Mouse (Mus musculus) heart, postnatal 10 days (tissue): ENCODE results near the gene Elane. TPM values are rescaled to one million over a fixed set of nuclear protein-coding genes. Genes with fewer than 3 reads are reported as not detected.

ENCODE experiments used
- DNase-seq, 2 experiments: peaks; one replicate each; pipeline ENCODE4 v3.0.0; 2021
- intact Hi-C: fragments of 180-260 bp; cut with DNase I; formaldehyde crosslinking; loops from one replicate; pipeline ENCODE4 v1.15.1; 2025
- total RNA-seq, 2 experiments: library from RNA; stranded (reverse); gene quantifications; 2 replicates each; pipeline ENCODE4 v1.2.3; 2021

Gene Elane
- total RNA-seq, 2 experiments from 2014 or later: not detected

- no peak for DNase-seq
- intact Hi-C loops: loop anchor here (5.0 kb wide), 1 partner anchor 285 kb away; the partner anchor contains the start of gene Cbarp
These were observed 29.2 kb upstream of the Elane start for GRCm38 (mm10) chr10:79856704-79857451.

- DNase-seq: peak; percentile 77 to 81
- intact Hi-C loops: loop anchor here (5.0 kb wide), 1 partner anchor 285 kb away; the partner anchor contains the start of gene Cbarp
These were observed 28.6 kb upstream of the Elane start for GRCm38 (mm10) chr10:79857452-79857811.

GRCm38 (mm10) chr10:79857894-79858293, 28.2 kb upstream of the Elane start:
- intact Hi-C loops: loop anchor here (5.0 kb wide), 1 partner anchor 284 kb away; the partner anchor contains the start of gene Cbarp

DNA sequence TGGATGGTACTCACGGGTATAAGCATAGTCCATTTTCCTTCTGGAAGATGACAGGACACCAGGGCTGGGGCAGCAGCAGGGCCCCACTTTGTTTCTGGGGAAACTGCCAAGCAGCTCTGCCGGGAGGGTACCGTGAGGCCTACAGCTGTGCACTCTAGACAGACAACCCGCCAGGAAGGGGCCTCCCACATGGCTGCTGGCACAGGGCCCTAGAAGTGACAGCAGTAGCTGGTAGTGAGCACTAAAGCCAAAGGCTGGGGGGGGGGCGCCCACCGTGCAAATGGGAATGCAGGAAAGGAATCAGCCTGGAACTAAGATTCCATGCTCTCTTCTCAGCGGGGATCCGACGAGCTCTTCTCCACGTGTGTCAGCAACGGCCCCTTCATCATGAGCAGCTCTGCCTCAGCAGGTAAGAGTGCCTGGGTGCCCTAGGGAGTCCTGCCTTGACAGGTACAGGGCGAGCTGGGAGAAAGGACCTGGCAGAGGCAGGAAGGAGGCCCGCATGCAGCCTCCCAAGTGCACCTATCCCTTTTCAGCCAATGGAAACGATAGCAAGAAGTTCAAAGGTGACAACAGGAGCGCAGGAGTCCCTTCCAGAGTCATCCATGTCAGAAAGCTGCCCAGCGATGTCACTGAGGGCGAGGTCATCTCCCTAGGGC, 27.5 kb upstream of the Elane start:
- peak; percentile 86 to 88 for DNase-seq
- intact Hi-C loops: loop anchor here (5.0 kb wide), 1 partner anchor 284 kb away; the partner anchor contains the start of gene Cbarp

More at GRCm38 (mm10) chr10:79857894-79858293, 28.2 kb upstream of the Elane start:
- DNase-seq: no peak

DNA sequence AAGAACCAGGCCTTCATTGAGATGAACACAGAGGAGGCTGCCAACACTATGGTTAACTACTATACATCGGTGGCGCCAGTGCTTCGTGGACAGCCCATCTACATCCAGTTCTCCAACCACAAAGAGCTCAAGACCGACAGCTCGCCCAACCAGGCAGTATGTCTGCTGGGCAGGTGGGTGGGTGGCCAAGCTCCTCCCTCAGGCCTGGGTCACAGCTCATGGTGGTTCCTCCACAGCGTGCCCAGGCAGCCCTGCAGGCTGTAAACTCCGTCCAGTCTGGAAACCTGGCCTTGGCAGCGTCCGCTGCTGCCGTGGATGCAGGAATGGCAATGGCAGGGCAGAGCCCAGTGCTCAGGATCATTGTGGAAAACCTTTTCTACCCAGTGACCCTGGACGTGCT, 26.9 kb upstream of the Elane start:
- DNase-seq: peak in 1 of 2 experiments; percentile 54
- intact Hi-C loops: loop anchor here (5.0 kb wide), 1 partner anchor 283 kb away; the partner anchor contains the start of gene Cbarp

- intact Hi-C loops: no loop called here
- no peak for DNase-seq
These were observed 25.8 kb upstream of the Elane start for GRCm38 (mm10) chr10:79860079-79860911.

- no peak for DNase-seq
- intact Hi-C loops: no loop called here
These were observed 24.6 kb upstream of the Elane start for GRCm38 (mm10) chr10:79861230-79862048.

DNA sequence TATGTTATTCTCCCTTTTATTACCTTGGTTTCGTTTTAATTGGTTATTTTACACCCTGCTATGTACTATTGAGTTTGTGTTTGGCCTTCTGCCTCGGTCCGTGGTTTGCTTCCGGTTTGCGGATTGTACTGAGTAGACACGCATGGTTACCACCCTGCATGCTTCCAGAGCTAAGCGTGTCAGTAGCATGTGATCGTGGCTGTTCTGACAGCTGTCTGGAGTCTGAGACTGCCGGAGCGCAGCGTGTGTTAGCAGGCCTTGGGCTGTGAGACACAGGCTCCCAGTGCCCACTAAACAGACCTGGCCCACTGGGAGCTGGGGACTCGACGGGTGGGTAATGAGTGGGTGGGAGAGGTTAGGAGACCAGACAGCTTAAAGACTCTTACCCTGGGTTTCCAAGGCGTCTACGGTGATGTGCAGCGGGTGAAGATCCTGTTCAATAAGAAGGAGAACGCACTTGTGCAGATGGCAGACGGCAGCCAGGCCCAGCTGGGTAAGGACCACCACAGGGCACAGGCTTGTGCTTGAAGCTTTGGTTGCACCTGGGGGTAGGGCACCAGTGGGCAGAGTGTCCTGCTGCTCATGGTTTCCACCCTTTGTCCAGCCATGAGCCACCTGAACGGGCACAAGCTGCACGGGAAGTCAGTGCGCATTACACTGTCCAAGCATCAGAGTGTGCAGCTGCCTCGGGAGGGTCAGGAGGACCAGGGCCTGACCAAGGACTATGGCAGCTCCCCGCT, 23.8 kb upstream of the Elane start:
- no peak for DNase-seq
- intact Hi-C loops: no loop called here

- no peak for DNase-seq
- intact Hi-C loops: no loop called here
These were observed 23.1 kb upstream of the Elane start for GRCm38 (mm10) chr10:79862925-79863324.

GRCm38 (mm10) chr10:79864351-79865188, 21.5 kb upstream of the Elane start:
- no peak for DNase-seq
- intact Hi-C loops: loop anchor here (5.0 kb wide), 1 partner anchor 32 kb away; no protein-coding TSS in a partner anchor

DNA sequence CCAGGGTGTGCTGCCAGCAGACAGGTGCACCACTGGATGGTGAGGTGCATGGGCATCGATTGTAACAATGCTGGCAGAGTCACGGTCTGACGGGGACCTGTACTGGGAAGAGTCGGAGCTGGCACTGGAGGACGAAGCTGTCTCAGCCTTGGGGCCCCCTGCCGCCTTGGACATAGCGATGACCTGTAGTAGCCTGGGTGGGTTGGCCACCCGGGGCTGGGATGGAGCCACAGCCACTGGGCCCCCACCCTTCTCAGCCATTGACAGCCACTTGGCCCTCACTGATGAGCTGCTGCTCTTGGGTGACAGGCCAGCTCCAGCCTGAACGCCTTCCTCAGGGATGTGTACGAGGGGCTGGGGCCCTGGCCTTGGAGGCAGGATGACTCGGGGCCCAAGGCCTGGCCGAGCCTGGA, 20.9 kb upstream of the Elane start:
- intact Hi-C loops: loop anchor here (5.0 kb wide), 1 partner anchor 33 kb away; no protein-coding TSS in a partner anchor
- DNase-seq: no peak

GRCm38 (mm10) chr10:79865801-79866295, 20.2 kb upstream of the Elane start:
- peak; percentile 54 for DNase-seq
- intact Hi-C loops: loop anchor here (5.0 kb wide), 1 partner anchor 34 kb away; no protein-coding TSS in a partner anchor

- intact Hi-C loops: loop anchor here (5.0 kb wide), 1 partner anchor 34 kb away; no protein-coding TSS in a partner anchor
- no peak for DNase-seq
These were observed 19.4 kb upstream of the Elane start for GRCm38 (mm10) chr10:79866601-79867000.

- intact Hi-C loops: no loop called here
- DNase-seq: no peak
These were observed 14.2 kb upstream of the Elane start for GRCm38 (mm10) chr10:79871845-79872244.

GRCm38 (mm10) chr10:79872862-79873261, 13.2 kb upstream of the Elane start:
- intact Hi-C loops: no loop called here
- no peak for DNase-seq

DNA sequence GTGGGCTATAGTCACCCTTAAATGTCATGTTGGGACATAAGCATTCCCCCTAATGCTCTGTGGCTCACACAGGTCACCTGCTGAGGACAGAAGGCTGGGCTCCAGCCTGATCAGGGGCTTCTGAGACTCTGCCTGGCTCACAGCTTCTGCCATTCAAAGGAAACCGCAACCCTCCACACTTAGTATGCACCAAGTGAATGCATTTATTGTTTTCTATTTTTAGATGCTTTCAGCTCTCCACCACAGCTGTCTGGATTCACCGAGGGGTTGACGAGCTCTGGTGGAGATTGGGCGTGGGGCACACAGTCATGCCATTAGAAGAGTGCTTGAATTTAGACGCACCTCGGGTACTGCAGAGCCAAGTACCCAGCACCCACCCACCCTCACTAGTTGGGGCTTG, 12.7 kb upstream of the Elane start:
- DNase-seq: no peak
- intact Hi-C loops: no loop called here

DNA sequence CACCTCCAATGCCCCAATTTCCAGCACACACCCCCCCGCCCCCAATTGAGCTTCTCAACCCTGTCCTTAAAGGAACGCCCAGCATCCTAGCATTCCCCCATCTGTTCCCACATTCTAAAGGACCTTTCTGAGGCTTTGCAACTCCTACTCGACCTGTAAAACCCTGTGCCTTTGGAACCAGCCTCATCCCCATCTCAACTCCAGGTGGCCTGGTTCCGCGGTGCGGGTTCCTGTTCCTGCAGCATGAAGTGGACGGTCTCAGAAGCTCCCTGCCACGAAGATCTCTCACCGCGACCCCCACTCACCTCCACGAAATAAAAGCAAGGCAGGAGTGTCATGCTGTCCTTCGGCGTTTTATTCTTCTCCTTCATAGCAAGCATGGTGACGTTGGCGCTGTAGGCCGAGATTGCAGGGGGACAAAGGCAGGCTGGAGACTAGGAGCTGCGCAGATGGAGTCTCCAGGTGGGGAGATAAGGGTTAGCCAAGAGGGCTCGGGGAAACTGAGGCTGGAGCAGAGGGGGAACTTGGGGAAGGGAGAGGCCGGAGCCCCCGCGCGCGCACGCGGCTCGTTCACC, 12.2 kb upstream of the Elane start:
- intact Hi-C loops: no loop called here
- no peak for DNase-seq
